Mouse (Mus musculus) central nervous system, embryonic 11.5 days (tissue): ENCODE results near the gene Gm21761. TPM values are rescaled to one million over a fixed set of nuclear protein-coding genes. Genes with fewer than 3 reads are reported as not detected.

Experiments
- polyA plus RNA-seq: library from polyadenylated mRNA; depleted of rRNA; stranded (reverse); fragments of >200 nt; gene quantifications from 2 replicates; pipeline ENCODE4 v1.2.3, GENCODE M21; 2012; rRNA removed

Gene Gm21761
- polyA plus RNA-seq, result not detected in 2 replicates

DNA sequence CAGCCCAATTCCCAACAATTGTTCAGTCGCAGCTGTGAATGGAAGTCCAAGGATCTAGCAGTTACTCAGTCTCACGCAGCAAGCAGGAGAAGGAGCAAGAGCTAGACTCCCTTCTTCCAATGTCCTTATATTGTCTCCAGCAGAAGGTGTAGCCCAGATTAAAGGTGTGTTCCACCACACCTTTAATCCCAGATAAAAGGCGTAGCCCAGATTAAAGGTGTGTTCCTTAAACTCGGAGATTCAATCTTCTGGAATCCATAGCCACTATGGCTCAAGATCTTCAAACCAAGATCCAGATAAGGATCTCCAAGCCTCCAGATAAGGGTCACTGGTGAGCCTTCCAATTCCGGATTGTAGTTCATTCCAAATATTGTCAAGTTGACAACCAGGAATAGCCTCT lies at the start of gene Gm21761:
TSS of gene Gm21761 (minus strand) at position 101 of the 400 bp plus-strand sequence.

DNA sequence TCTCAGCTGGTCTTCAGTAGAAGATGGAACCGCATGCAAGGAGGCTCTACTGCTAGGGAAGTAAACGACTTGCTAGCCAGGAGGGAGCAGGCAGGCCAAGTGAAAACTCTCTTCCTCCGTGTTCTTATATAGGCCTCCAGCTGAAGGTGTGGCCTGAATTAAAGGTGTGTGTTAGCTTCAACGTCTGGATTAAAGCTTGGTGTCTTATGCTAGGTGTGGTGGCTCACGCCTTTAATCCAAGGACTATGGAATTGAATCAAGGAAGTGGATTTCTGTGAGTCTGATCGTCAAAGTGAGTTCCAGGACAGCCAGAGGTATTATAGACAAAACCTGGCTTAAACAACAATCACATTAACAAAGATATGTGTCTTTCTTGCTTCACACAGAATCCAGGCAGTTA lies 21.6 kb upstream of the Gm21761 start, which contains the start of gene B020031M17Rik:
TSS of gene B020031M17Rik (minus strand) at position 101 of the 400 bp plus-strand sequence.

DNA sequence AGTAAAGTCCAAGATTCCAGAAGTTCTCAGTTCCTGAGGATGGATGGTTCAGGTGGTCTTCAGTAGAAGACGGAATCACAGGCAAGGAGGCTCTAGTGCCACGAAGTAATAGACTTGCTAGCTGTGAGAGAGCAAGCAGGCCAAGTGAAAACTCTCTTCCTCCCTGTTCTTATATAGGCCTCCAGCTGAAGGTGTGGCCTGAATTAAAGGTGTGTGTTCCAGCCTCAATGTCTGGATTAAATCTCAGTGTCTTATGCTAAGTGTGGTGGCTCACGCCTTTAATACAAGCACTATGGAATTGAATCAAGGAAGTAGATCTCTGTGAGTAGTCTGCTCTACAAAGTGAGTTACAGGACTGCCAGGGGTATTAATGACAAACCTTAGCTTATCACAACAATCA lies 34.4 kb downstream of the Gm21761 start, which contains the start of gene Tcstv1:
TSS of gene Tcstv1 (minus strand) at position 101 of the 400 bp plus-strand sequence.

Other genes with a start within 250 kb of the Gm21761 start
- 238 and 252 TPM in 2 replicates for gene Hmgcs1, start 238.9 kb downstream of the Gm21761 start, polyA plus RNA-seq
- gene Nim1k, start 173.4 kb downstream of the Gm21761 start, polyA plus RNA-seq, result 0.94 and 1.2 TPM in 2 replicates
- gene Zfp131, start 138.4 kb downstream of the Gm21761 start, polyA plus RNA-seq, result 43.6 and 48.0 TPM in 2 replicates
- not detected in 2 replicates for gene AF067063, start 99.1 kb downstream of the Gm21761 start, polyA plus RNA-seq
- gene D13Ertd608e, start 93.3 kb downstream of the Gm21761 start, polyA plus RNA-seq, result not detected in 2 replicates
- not detected in 2 replicates for gene Tcstv1, start 34.5 kb downstream of the Gm21761 start, polyA plus RNA-seq
- not detected in 2 replicates for gene B020031M17Rik, start 21.5 kb upstream of the Gm21761 start, polyA plus RNA-seq
- not detected in 2 replicates for gene Gm36079, start 97.7 kb upstream of the Gm21761 start, polyA plus RNA-seq
- gene Gm21188, start 122.9 kb upstream of the Gm21761 start, polyA plus RNA-seq, result not detected in 2 replicates
- not detected in 2 replicates for gene Gm20767, start 211.0 kb upstream of the Gm21761 start, polyA plus RNA-seq
- 0.36 TPM in 1 of 2 replicates, not detected in the other for gene Gm21818, start 243.2 kb upstream of the Gm21761 start, polyA plus RNA-seq